Comparison of ENCODE assay signal across 19 mouse cellular contexts in genomic region chr15:100737667-100738066, GRCm38 (mm10). TPM values are rescaled to one million over a fixed set of nuclear protein-coding genes. Genes with fewer than 3 reads are reported as not detected.
DNase-seq lines count a peak whose midpoint lies in the region; ATAC-seq and TF ChIP-seq lines count a peak whose summit lies in the region.
"Had no signal": no experiment of that assay in that cellular context is flagged by ENCODE, and none has a peak within 500 bp of the region (broad histone marks: within the 10 kb centered on the region; RNA-seq: fewer than 3 reads in every experiment).

No protein-coding gene starts in this region.

- DNase-seq in heart, adult 8-10 months (ENCODE audit: low spot score) = peak; percentile 40
- no peak for DNase-seq in heart, postnatal 25 days (ENCODE audit: low spot score)
- peak; percentile 8 for DNase-seq in thymus, postnatal 4 days
- DNase-seq in thymus, postnatal 25 days = no peak
- DNase-seq in liver, postnatal 0 days = no peak
- no peak for DNase-seq in stomach, postnatal 0 days (ENCODE audit: low spot score)
- no peak for DNase-seq in gastrocnemius, postnatal 14 days
- no peak for DNase-seq in left cerebral cortex, postnatal 14 days (ENCODE audit: low spot score in 2 of 2)
- DNase-seq: adrenal gland, postnatal 25 days; cerebellum, adult 8-10 months; layer of hippocampus, postnatal 36 days; right cerebral cortex, postnatal 14 days had no signal

- no peak overlapping the region for H3K9ac ChIP-seq in liver, postnatal 0 days (replicated peaks)
- H3K9ac ChIP-seq in stomach, postnatal 0 days (ENCODE audit: low read length) = no peak overlapping the region
- H3K9ac ChIP-seq: embryonic facial prominence, embryonic 13.5 days; heart, embryonic 12.5 days; lung, embryonic 15.5 days; neural tube, embryonic 12.5 days had no signal

- peaks cover 23% of the 10 kb centered on the region for H3K4me1 ChIP-seq in liver, postnatal 0 days (ENCODE audit: insufficient read depth)
- H3K4me1 ChIP-seq in stomach, postnatal 0 days (replicated peaks; ENCODE audit: control insufficient read depth, insufficient read depth) = no peaks in the 10 kb centered on the region
- H3K4me1 ChIP-seq: embryonic facial prominence, embryonic 13.5 days; lung, embryonic 15.5 days; neural tube, embryonic 12.5 days had no signal

- WGBS in liver, postnatal 0 days (ENCODE audit: insufficient replicate concordance) = 71% methylated on average over 3 of the region's 3 CpGs
- 84% methylated on average over 3 of the region's 3 CpGs for WGBS in stomach, postnatal 0 days

- no peaks in the 10 kb centered on the region for H3K36me3 ChIP-seq in liver, postnatal 0 days (replicated peaks; ENCODE audit: insufficient read depth, low read length)
- no peaks in the 10 kb centered on the region for H3K36me3 ChIP-seq in stomach, postnatal 0 days (ENCODE audit: control insufficient read depth, insufficient read depth, low read length)
- H3K36me3 ChIP-seq: embryonic facial prominence, embryonic 13.5 days; heart, embryonic 12.5 days; limb, embryonic 10.5 days; lung, embryonic 15.5 days; neural tube, embryonic 12.5 days had no signal

- H3K9me3 ChIP-seq in liver, postnatal 0 days (ENCODE audit: low read length) = no peaks in the 10 kb centered on the region
- no peaks in the 10 kb centered on the region for H3K9me3 ChIP-seq in stomach, postnatal 0 days (ENCODE audit: control insufficient read depth, low read length)
- H3K9me3 ChIP-seq: embryonic facial prominence, embryonic 13.5 days; heart, embryonic 12.5 days; limb, embryonic 10.5 days; lung, embryonic 15.5 days; megakaryocyte, embryonic 14.5 days; neural tube, embryonic 12.5 days had no signal

- no peaks in the 10 kb centered on the region for H3K27me3 ChIP-seq in liver, postnatal 0 days (ENCODE audit: insufficient read depth, low read length)
- H3K27me3 ChIP-seq in stomach, postnatal 0 days (ENCODE audit: control insufficient read depth, insufficient read depth, low read length) = no peaks in the 10 kb centered on the region
- H3K27me3 ChIP-seq: heart, embryonic 12.5 days; lung, embryonic 15.5 days; neural tube, embryonic 12.5 days had no signal

- intact Hi-C loops in heart, postnatal 25 days (cut with DNase I) = no loop called here
- intact Hi-C loops in gastrocnemius, postnatal 14 days (cut with DNase I; ENCODE audit: low total_unique reads) = no loop called here
- intact Hi-C loops in left cerebral cortex, postnatal 14 days (cut with DNase I) = no loop called here

- no peak for TF ChIP-seq EP300 in liver, postnatal 0 days (IDR thresholded peaks at IDR 0.05; ENCODE audit: low read depth)
- no peak for TF ChIP-seq EP300 in stomach, postnatal 0 days (optimal IDR thresholded peaks at IDR 0.05)

- H3K4me2 ChIP-seq in liver, postnatal 0 days (ENCODE audit: low read depth, low read length) = 0 out of 2 replicates have a peak overlapping the region, but pooled peaks have one; percentile 57
- H3K4me2 ChIP-seq in stomach, postnatal 0 days (replicated peaks; ENCODE audit: low read depth) = no peak overlapping the region
- H3K4me2 ChIP-seq: embryonic facial prominence, embryonic 13.5 days; heart, embryonic 12.5 days; lung, embryonic 15.5 days; neural tube, embryonic 12.5 days had no signal

- peak; percentile 22; the same call in 1 of the 2 replicates for ATAC-seq in liver, postnatal 0 days
- ATAC-seq in stomach, postnatal 0 days (ENCODE audit: low FRiP score, low TSS enrichment) = peak; percentile 21; the same call in 1 of the 2 replicates
- ATAC-seq: Patski had no signal

- H3K27ac ChIP-seq in liver, postnatal 0 days (ENCODE audit: low read depth) = peak overlapping the region; percentile 66; the same call in 1 of the 2 replicates
- H3K27ac ChIP-seq in stomach, postnatal 0 days (replicated peaks) = no peak overlapping the region
- H3K27ac ChIP-seq: embryonic facial prominence, embryonic 13.5 days; limb, embryonic 10.5 days; lung, embryonic 15.5 days; neural tube, embryonic 12.5 days had no signal

- no peak overlapping the region for H3K4me3 ChIP-seq in liver, postnatal 0 days (ENCODE audit: low read depth, low read length)
- no peak overlapping the region for H3K4me3 ChIP-seq in stomach, postnatal 0 days (ENCODE audit: low read depth, low read length)
- H3K4me3 ChIP-seq: embryonic facial prominence, embryonic 13.5 days; heart, embryonic 12.5 days; limb, embryonic 10.5 days; lung, embryonic 15.5 days; neural tube, embryonic 12.5 days had no signal

- no peak for TF ChIP-seq CTCF in liver, postnatal 0 days (IDR thresholded peaks at IDR 0.05; ENCODE audit: low read depth)
- TF ChIP-seq CTCF in stomach, postnatal 0 days (IDR thresholded peaks at IDR 0.05; ENCODE audit: low read depth) = no peak

RNA-seq across cellular contexts. Expression of gene Galnt6, which starts 8.5 kb away (rescaled TPM):
- under 1 TPM; 0.54 to 0.86 (median 0.64) TPM for total RNA-seq in heart, adult 8-10 months (2022)
- 1 to 10 TPM in 1 of 2 experiments, under 1 TPM in 1; 0.99 to 1.2 TPM for total RNA-seq in heart, postnatal 25 days (2021)
- 1.3 and 1.6 TPM in 2 replicates for polyA plus RNA-seq in liver, postnatal 0 days (2015; fragmentation: Nextera tagmentation; extraction: Ambion mirVana)
- polyA plus RNA-seq in stomach, postnatal 0 days (2015; fragmentation: Nextera tagmentation; extraction: Ambion mirVana) = 9.5 and 11.0 TPM in 2 replicates
- total RNA-seq in gastrocnemius, postnatal 14 days (2021) = under 1 TPM; 0.18 to 0.33 TPM
- 1 to 10 TPM in 1 of 2 experiments, under 1 TPM in 1; 0.97 to 2.0 TPM for total RNA-seq in left cerebral cortex, postnatal 14 days (2021)

RNA-seq across cellular contexts. Expression of gene Slc4a8, which starts 23.9 kb away (rescaled TPM):
- 1 to 10 TPM; 1.9 to 4.3 (median 2.8) TPM for total RNA-seq in heart, adult 8-10 months (2022)
- total RNA-seq in heart, postnatal 25 days (2021) = 1 to 10 TPM; 3.0 to 3.9 TPM
- 1.0 and 1.1 TPM in 2 replicates for polyA plus RNA-seq in liver, postnatal 0 days (2015; fragmentation: Nextera tagmentation; extraction: Ambion mirVana)
- 2.2 TPM in 2 replicates for polyA plus RNA-seq in stomach, postnatal 0 days (2015; fragmentation: Nextera tagmentation; extraction: Ambion mirVana)
- 1 to 10 TPM; 2.0 to 6.0 TPM for total RNA-seq in gastrocnemius, postnatal 14 days (2021)
- total RNA-seq in left cerebral cortex, postnatal 14 days (2021) = 10 to 100 TPM; 87.7 to 90.8 TPM

RNA-seq across cellular contexts. Expression of gene Cela1, which starts 49.9 kb away (rescaled TPM):
- 1 to 10 TPM; 1.1 to 2.0 (median 1.5) TPM for total RNA-seq in heart, adult 8-10 months (2022)
- total RNA-seq in heart, postnatal 25 days (2021) = under 1 TPM; 0.42 to 0.52 TPM
- 29.5 and 31.5 TPM in 2 replicates for polyA plus RNA-seq in liver, postnatal 0 days (2015; fragmentation: Nextera tagmentation; extraction: Ambion mirVana)
- polyA plus RNA-seq in stomach, postnatal 0 days (2015; fragmentation: Nextera tagmentation; extraction: Ambion mirVana) = 22.3 and 24.1 TPM in 2 replicates
- not detected for total RNA-seq in gastrocnemius, postnatal 14 days (2021)
- 1 to 10 TPM; 2.7 to 3.7 TPM for total RNA-seq in left cerebral cortex, postnatal 14 days (2021)

Comparison
In these comparisons a context has a peak if more than half of its experiments do, and no peak if none do; other contexts are left out.
1. DNase-seq: peak in heart, adult 8-10 months (single experiment) and thymus, postnatal 4 days (single experiment); none in heart, postnatal 25 days (single experiment), thymus, postnatal 25 days (single experiment), liver, postnatal 0 days (single experiment), stomach, postnatal 0 days (single experiment), gastrocnemius, postnatal 14 days (single experiment) and left cerebral cortex, postnatal 14 days (0 of 2).
2. RNA of gene Slc4a8, which starts 23.9 kb away (total RNA-seq): 87.7 to 90.8 TPM in left cerebral cortex, postnatal 14 days; 2.0 to 6.0 TPM in gastrocnemius, postnatal 14 days, 3.0 to 3.9 TPM in heart, postnatal 25 days and 1.9 to 4.3 TPM in heart, adult 8-10 months; every median in the first group is over 10 times any median in the second.